Comparison of ENCODE assay signal across 9 mouse cellular contexts in genomic region chr2:11362205-11362994, GRCm38 (mm10).
DNase-seq lines count a peak whose midpoint lies in the region; ATAC-seq and TF ChIP-seq lines count a peak whose summit lies in the region.
"Had no signal": no experiment of that assay in that cellular context is flagged by ENCODE, and none has a peak within 500 bp of the region (broad histone marks: within the 10 kb centered on the region; RNA-seq: fewer than 3 reads in every experiment).

No protein-coding gene starts in this region.

- no peak overlapping the region for H3K4me3 ChIP-seq in kidney, adult 2 months (ENCODE audit: insufficient read depth, low read depth, low read length)
- H3K4me3 ChIP-seq in kidney, embryonic 16.5 days (ENCODE audit: low read length) = no peak overlapping the region
- H3K4me3 ChIP-seq in forebrain, postnatal 0 days (ENCODE audit: low read depth, low read length) = no peak overlapping the region
- H3K4me3 ChIP-seq in midbrain, embryonic 13.5 days (replicated peaks) = no peak overlapping the region

- no peak for TF ChIP-seq CTCF in kidney, adult 2 months (conservative IDR thresholded peaks at IDR 0.05; ENCODE audit: insufficient read depth, insufficient read length, low read depth, low read length)
- no peak for TF ChIP-seq CTCF in forebrain, postnatal 0 days (IDR thresholded peaks at IDR 0.05; ENCODE audit: low read depth)

- no peaks in the 10 kb centered on the region for H3K27me3 ChIP-seq in kidney, adult 2 months (replicated peaks; ENCODE audit: control insufficient read depth, insufficient read depth, low read length)
- H3K27me3 ChIP-seq in kidney, embryonic 16.5 days (ENCODE audit: insufficient read depth, low read length) = no peaks in the 10 kb centered on the region
- H3K27me3 ChIP-seq in forebrain, postnatal 0 days (ENCODE audit: insufficient read depth, low read length) = no peaks in the 10 kb centered on the region
- no peaks in the 10 kb centered on the region for H3K27me3 ChIP-seq in midbrain, embryonic 13.5 days

- no peak overlapping the region for H3K9ac ChIP-seq in kidney, embryonic 16.5 days (replicated peaks; ENCODE audit: low read length)
- H3K9ac ChIP-seq in forebrain, postnatal 0 days = no peak overlapping the region
- H3K9ac ChIP-seq in midbrain, embryonic 13.5 days (replicated peaks) = no peak overlapping the region

- H3K27ac ChIP-seq in kidney, adult 2 months (ENCODE audit: insufficient read depth, low read depth, low read length) = no peak overlapping the region
- no peak overlapping the region for H3K27ac ChIP-seq in kidney, embryonic 16.5 days (ENCODE audit: low read length)
- no peak overlapping the region for H3K27ac ChIP-seq in forebrain, postnatal 0 days (ENCODE audit: low read depth, low read length)
- no peak overlapping the region for H3K27ac ChIP-seq in midbrain, embryonic 13.5 days

- H3K4me2 ChIP-seq in kidney, embryonic 16.5 days (replicated peaks; ENCODE audit: low read depth, low read length) = no peak overlapping the region
- no peak overlapping the region for H3K4me2 ChIP-seq in forebrain, postnatal 0 days (ENCODE audit: low read depth)
- H3K4me2 ChIP-seq in midbrain, embryonic 13.5 days (replicated peaks) = no peak overlapping the region

- DNase-seq in kidney, adult 2 months = peak; percentile 55
- DNase-seq in adrenal gland, postnatal 36 days = peak; percentile 16 to 36
- DNase-seq in forebrain, postnatal 0 days = peak; percentile 60
- no peak for DNase-seq in urinary bladder, postnatal 10 days (ENCODE audit: low spot score)
- no peak for DNase-seq in left cerebral cortex, adult 8-10 months (ENCODE audit: low spot score in 2 of 2)
- DNase-seq: lung, postnatal 14 days had no signal

- WGBS in kidney, adult 2 months = 82% methylated on average over 8 of the region's 8 CpGs
- WGBS in kidney, embryonic 16.5 days = 62% methylated on average over 8 of the region's 8 CpGs
- WGBS in forebrain, postnatal 0 days = 65% methylated on average over 8 of the region's 8 CpGs
- 85% methylated on average over 8 of the region's 8 CpGs for WGBS in midbrain, embryonic 13.5 days

- TF ChIP-seq POLR2A in kidney, adult 2 months (IDR thresholded peaks at IDR 0.05; ENCODE audit: low read depth, low read length) = no peak

- no peaks in the 10 kb centered on the region for H3K36me3 ChIP-seq in kidney, adult 2 months (ENCODE audit: control insufficient read depth, insufficient read depth, low read length)
- no peaks in the 10 kb centered on the region for H3K36me3 ChIP-seq in kidney, embryonic 16.5 days (ENCODE audit: insufficient read depth, low read length)
- no peaks in the 10 kb centered on the region for H3K36me3 ChIP-seq in forebrain, postnatal 0 days (ENCODE audit: insufficient read depth)
- H3K36me3 ChIP-seq in midbrain, embryonic 13.5 days = no peaks in the 10 kb centered on the region

- no peaks in the 10 kb centered on the region for H3K4me1 ChIP-seq in kidney, adult 2 months (ENCODE audit: control insufficient read depth, insufficient read depth, low read length)
- H3K4me1 ChIP-seq in kidney, embryonic 16.5 days (ENCODE audit: insufficient read depth, low read length) = 0 out of 2 replicates have a peak, but pooled peaks cover 2% of the 10 kb centered on the region
- no peaks in the 10 kb centered on the region for H3K4me1 ChIP-seq in forebrain, postnatal 0 days (ENCODE audit: insufficient read depth)
- H3K4me1 ChIP-seq in midbrain, embryonic 13.5 days (replicated peaks) = peaks cover 8% of the 10 kb centered on the region

- no peak for ATAC-seq in kidney, embryonic 16.5 days (ENCODE audit: low FRiP score, low TSS enrichment)
- ATAC-seq in forebrain, postnatal 0 days = peak; percentile 88
- ATAC-seq in midbrain, embryonic 13.5 days = peak; percentile 88
- no peak for ATAC-seq in activated CD4-positive, CD25-positive, alpha-beta regulatory T cell, adult 4 months

- H3K9me3 ChIP-seq in kidney, embryonic 16.5 days (ENCODE audit: low read length) = no peaks in the 10 kb centered on the region
- H3K9me3 ChIP-seq in forebrain, postnatal 0 days (ENCODE audit: low read length) = no peaks in the 10 kb centered on the region
- no peaks in the 10 kb centered on the region for H3K9me3 ChIP-seq in midbrain, embryonic 13.5 days

Comparison
In these comparisons a context has a peak if more than half of its experiments do, and no peak if none do; other contexts are left out.
1. DNase-seq: peak in kidney, adult 2 months (single experiment), adrenal gland, postnatal 36 days (2 of 2) and forebrain, postnatal 0 days (single experiment); none in urinary bladder, postnatal 10 days (single experiment) and left cerebral cortex, adult 8-10 months (0 of 2).
2. ATAC-seq: peak in forebrain, postnatal 0 days (single experiment) and midbrain, embryonic 13.5 days (single experiment); none in kidney, embryonic 16.5 days (single experiment) and activated CD4-positive, CD25-positive, alpha-beta regulatory T cell, adult 4 months (single experiment).